Mouse (Mus musculus): ENCODE measurements around the gene Gm15155.

DNA sequence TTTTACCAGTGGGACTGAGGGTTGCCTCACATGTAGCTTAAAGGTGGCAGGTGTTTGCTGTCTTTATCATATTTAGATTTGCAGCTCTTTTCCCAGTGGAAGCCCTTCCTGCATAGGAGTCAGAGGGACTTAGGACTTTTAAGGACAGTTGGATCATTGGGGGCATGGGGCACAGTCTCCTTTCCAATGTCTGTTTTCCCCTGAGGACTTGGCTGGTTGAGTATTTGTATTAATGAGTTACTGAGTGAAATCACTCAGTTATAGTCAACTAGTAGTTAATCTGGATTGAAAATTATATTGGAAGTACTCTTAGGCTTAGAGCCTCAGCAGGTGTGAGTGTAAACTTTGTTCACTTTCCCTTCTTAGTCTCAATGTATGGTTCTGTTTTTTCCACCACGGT is 275.5 kb downstream of the Gm15155 start:
- TF ChIP-seq FLI1 (IDR thresholded peaks at IDR 0.05; ENCODE audit: low read length), result no peak
- TF ChIP-seq GATA1 (IDR thresholded peaks at IDR 0.05; ENCODE audit: borderline replicate concordance, low read length), result no peak

Measured in megakaryocyte, embryonic 14.5 days (primary cell).